Mouse (Mus musculus): ENCODE data around the gene Gfi1b.

Gene Gfi1b

GRCm38 (mm10) chr2:28628053-28628452 is 6.3 kb upstream of the Gfi1b start:
- in situ Hi-C loops (cut with MboI; ENCODE audit: low pct_unique_long_range_greater_than_20kb in 1 of 2, low sequenced_read_pairs in 2 of 2, unreplicated experiment in 1 of 2) = no loop called here

- in situ Hi-C loops (cut with MboI; ENCODE audit: low pct_unique_long_range_greater_than_20kb in 1 of 2, low sequenced_read_pairs in 2 of 2, unreplicated experiment in 1 of 2) = no loop called here
Measured at GRCm38 (mm10) chr2:28626038-28626437, 4.3 kb upstream of the Gfi1b start.

- in situ Hi-C loops (cut with MboI; ENCODE audit: low pct_unique_long_range_greater_than_20kb in 1 of 2, low sequenced_read_pairs in 2 of 2, unreplicated experiment in 1 of 2) = no loop called here
Measured at GRCm38 (mm10) chr2:28624870-28625269, 3.1 kb upstream of the Gfi1b start.

- in situ Hi-C loops (cut with MboI; ENCODE audit: low pct_unique_long_range_greater_than_20kb in 1 of 2, low sequenced_read_pairs in 2 of 2, unreplicated experiment in 1 of 2) = no loop called here
Measured at GRCm38 (mm10) chr2:28622521-28623124, 841 bp upstream of the Gfi1b start.

GRCm38 (mm10) chr2:28621111-28621510 is 671 bp downstream of the Gfi1b start:
- in situ Hi-C loops (cut with MboI; ENCODE audit: low pct_unique_long_range_greater_than_20kb in 1 of 2, low sequenced_read_pairs in 2 of 2, unreplicated experiment in 1 of 2) = no loop called here

GRCm38 (mm10) chr2:28620522-28620921 is 1.3 kb downstream of the Gfi1b start:
- in situ Hi-C loops (cut with MboI; ENCODE audit: low pct_unique_long_range_greater_than_20kb in 1 of 2, low sequenced_read_pairs in 2 of 2, unreplicated experiment in 1 of 2) = no loop called here

GRCm38 (mm10) chr2:28619369-28619768 is 2.4 kb downstream of the Gfi1b start:
- in situ Hi-C loops (cut with MboI; ENCODE audit: low pct_unique_long_range_greater_than_20kb in 1 of 2, low sequenced_read_pairs in 2 of 2, unreplicated experiment in 1 of 2) = no loop called here

GRCm38 (mm10) chr2:28618777-28619336 is 2.9 kb downstream of the Gfi1b start:
- in situ Hi-C loops (cut with MboI; ENCODE audit: low pct_unique_long_range_greater_than_20kb in 1 of 2, low sequenced_read_pairs in 2 of 2, unreplicated experiment in 1 of 2) = no loop called here

- in situ Hi-C loops (cut with MboI; ENCODE audit: low pct_unique_long_range_greater_than_20kb in 1 of 2, low sequenced_read_pairs in 2 of 2, unreplicated experiment in 1 of 2) = no loop called here
Measured at GRCm38 (mm10) chr2:28617498-28618486, 4.0 kb downstream of the Gfi1b start.

- in situ Hi-C loops (cut with MboI; ENCODE audit: low pct_unique_long_range_greater_than_20kb in 1 of 2, low sequenced_read_pairs in 2 of 2, unreplicated experiment in 1 of 2) = no loop called here
Measured at GRCm38 (mm10) chr2:28616874-28617273, 4.9 kb downstream of the Gfi1b start.

GRCm38 (mm10) chr2:28616358-28616757 is 5.4 kb downstream of the Gfi1b start:
- in situ Hi-C loops (cut with MboI; ENCODE audit: low pct_unique_long_range_greater_than_20kb in 1 of 2, low sequenced_read_pairs in 2 of 2, unreplicated experiment in 1 of 2) = no loop called here

- in situ Hi-C loops (cut with MboI; ENCODE audit: low pct_unique_long_range_greater_than_20kb in 1 of 2, low sequenced_read_pairs in 2 of 2, unreplicated experiment in 1 of 2) = no loop called here
Measured at GRCm38 (mm10) chr2:28613599-28613998, 8.2 kb downstream of the Gfi1b start.

- in situ Hi-C loops (cut with MboI; ENCODE audit: low pct_unique_long_range_greater_than_20kb in 1 of 2, low sequenced_read_pairs in 2 of 2, unreplicated experiment in 1 of 2) = no loop called here
Measured at GRCm38 (mm10) chr2:28612436-28613063, 9.2 kb downstream of the Gfi1b start.

- in situ Hi-C loops (cut with MboI; ENCODE audit: low pct_unique_long_range_greater_than_20kb in 1 of 2, low sequenced_read_pairs in 2 of 2, unreplicated experiment in 1 of 2) = no loop called here
Measured at GRCm38 (mm10) chr2:28611407-28611787, 10.4 kb downstream of the Gfi1b start.

GRCm38 (mm10) chr2:28610716-28611406 is 10.9 kb downstream of the Gfi1b start:
- in situ Hi-C loops (cut with MboI; ENCODE audit: low pct_unique_long_range_greater_than_20kb in 1 of 2, low sequenced_read_pairs in 2 of 2, unreplicated experiment in 1 of 2) = no loop called here

- in situ Hi-C loops (cut with MboI; ENCODE audit: low pct_unique_long_range_greater_than_20kb in 1 of 2, low sequenced_read_pairs in 2 of 2, unreplicated experiment in 1 of 2) = no loop called here
Measured at GRCm38 (mm10) chr2:28609851-28610250, 11.9 kb downstream of the Gfi1b start.

GRCm38 (mm10) chr2:28607341-28608165 is 14.2 kb downstream of the Gfi1b start:
- in situ Hi-C loops (cut with MboI; ENCODE audit: low pct_unique_long_range_greater_than_20kb in 1 of 2, low sequenced_read_pairs in 2 of 2, unreplicated experiment in 1 of 2) = no loop called here
